Mouse (Mus musculus) liver, embryonic 16.5 days (tissue): ENCODE data around the gene Atp6v0c. TPM values are rescaled to one million over a fixed set of nuclear protein-coding genes. Genes with fewer than 3 reads are reported as not detected.

Experiments used
- ATAC-seq: fragments of 200-750 bp; cut with Nextera tagmentation; 2 replicates; pipeline ENCODE4 v1.8.0; 2017; ENCODE audit warnings: low read depth, mild to moderate bottlenecking, moderate number of reproducible peaks, moderate library complexity
- H3K27ac ChIP-seq: fragments of 300-500 bp; sonication (generic); 2 replicates; pipeline ENCODE4 v1.5.1; 2014; ENCODE audit warnings: mild to moderate bottlenecking, low read length
- H3K27me3 ChIP-seq: fragments of 300-500 bp; sonication (generic); 2 replicates; pipeline ENCODE4 v1.6.1; 2014; ENCODE audit warnings: low read depth, low read length, mixed read lengths; ENCODE audit not compliant: control insufficient read depth, insufficient read depth
- H3K36me3 ChIP-seq: fragments of 300-500 bp; sonication (generic); 2 replicates; pipeline ENCODE4 v1.6.1; 2014; ENCODE audit warnings: mild to moderate bottlenecking; ENCODE audit not compliant: control insufficient read depth, insufficient read depth
- H3K4me1 ChIP-seq: fragments of 300-500 bp; sonication (generic); 2 replicates; pipeline ENCODE4 v1.6.1; 2014; ENCODE audit warnings: low read depth, low read length, mixed read lengths; ENCODE audit not compliant: control insufficient read depth
- H3K4me2 ChIP-seq: fragments of 300-500 bp; sonication (generic); 2 replicates; pipeline ENCODE4 v1.6.1; 2014; ENCODE audit warnings: low read depth, low read length, mixed read lengths
- H3K4me3 ChIP-seq: fragments of 300-500 bp; sonication (generic); 2 replicates; pipeline ENCODE4 v1.5.1; 2014; ENCODE audit warnings: low read depth, mild to moderate bottlenecking, low read length
- H3K9ac ChIP-seq: fragments of 300-500 bp; sonication (generic); 2 replicates; pipeline ENCODE4 v1.6.1; 2014; ENCODE audit warnings: low read depth, low read length
- H3K9me3 ChIP-seq: fragments of 300-500 bp; sonication (generic); replicated peaks from 2 replicates; pipeline ENCODE4 v1.6.1; 2016; ENCODE audit warnings: low read length; ENCODE audit not compliant: control insufficient read depth
- WGBS: fragments of 180-500 bp; shearing (Covaris S2); extraction: QIAGEN DNeasy Blood & Tissue Kit; methylation state at CpG from one replicate; pipeline ENCODE4 v1.1.7; 2014; ENCODE audit not compliant: insufficient replicate concordance; 5-methylcytosine and 5-hydroxymethylcytosine counted together
- polyA plus RNA-seq: library from polyadenylated mRNA; unstranded; fragments of >200 nt; fragmentation: Nextera tagmentation; extraction: Ambion mirVana; gene quantifications from 2 replicates; pipeline ENCODE4 v1.2.1, GENCODE M21; 2015

Atp6v0c gene
- polyA plus RNA-seq, 1 experiment from 2014 or later: 382 TPM

GRCm38 (mm10) chr17:24119446-24119845 lies 50.1 kb downstream of the Atp6v0c start:
- Histone ChIP-seq H3K9ac (no peak overlapping the region), H3K36me3 (no peaks in the 10 kb centered on the region), H3K27ac (no peak overlapping the region), H3K4me2 (no peak overlapping the region), H3K9me3 (no peaks in the 10 kb centered on the region), H3K27me3 (no peaks in the 10 kb centered on the region), H3K4me3 (no peak overlapping the region), H3K4me1 (no peaks in the 10 kb centered on the region)
- no peak for ATAC-seq
- 78% methylated on average over 3 of the region's 3 CpGs for WGBS

Other genes with a start within 250 kb of the Atp6v0c start
- gene Sbp, start 228.0 kb downstream of the Atp6v0c start, polyA plus RNA-seq: not detected in 2 replicates
- gene Sbpl, start 214.4 kb downstream of the Atp6v0c start, polyA plus RNA-seq: not detected in 2 replicates
- gene Prss30, start 189.1 kb downstream of the Atp6v0c start, polyA plus RNA-seq: 0.07 TPM in 1 of 2 replicates, not detected in the other
- not detected in 2 replicates for gene Prss22, start 171.6 kb downstream of the Atp6v0c start, polyA plus RNA-seq
- gene Prss27, start 131.6 kb downstream of the Atp6v0c start, polyA plus RNA-seq: not detected in 2 replicates
- gene Kctd5, start 96.2 kb downstream of the Atp6v0c start, polyA plus RNA-seq: 10.3 and 10.8 TPM in 2 replicates
- 24.3 and 24.4 TPM in 2 replicates for gene Pdpk1, start 18.8 kb downstream of the Atp6v0c start, polyA plus RNA-seq
- gene Amdhd2, start 5.9 kb downstream of the Atp6v0c start, polyA plus RNA-seq: 20.7 and 25.0 TPM in 2 replicates
- 7.0 and 7.4 TPM in 2 replicates for gene Tbc1d24, start 35.9 kb upstream of the Atp6v0c start, polyA plus RNA-seq
- gene Ntn3, start 39.8 kb upstream of the Atp6v0c start, polyA plus RNA-seq: 0.65 and 0.78 TPM in 2 replicates
- gene Tedc2, start 51.1 kb upstream of the Atp6v0c start, polyA plus RNA-seq: 7.1 and 7.4 TPM in 2 replicates
- 72.1 and 75.2 TPM in 2 replicates for gene Ccnf, start 81.8 kb upstream of the Atp6v0c start, polyA plus RNA-seq
- gene Abca17, start 181.4 kb upstream of the Atp6v0c start, polyA plus RNA-seq: not detected in 2 replicates
- 13.4 and 15.0 TPM in 2 replicates for gene Abca3, start 182.2 kb upstream of the Atp6v0c start, polyA plus RNA-seq
- gene Rnps1, start 244.9 kb upstream of the Atp6v0c start, polyA plus RNA-seq: 96.9 and 101 TPM in 2 replicates